Mouse (Mus musculus) MEL (cell line): ENCODE measurements around the gene Ep400.

Experiments used
- CHD2 ChIP-seq: IDR thresholded peaks from 2 replicates; pipeline ENCODE4 v1.6.1; 2011; ENCODE audit warnings: low read length, improper control_type of control experiment
- CTCF ChIP-seq, 3 experiments: IDR thresholded peaks in 2 of 3; conservative IDR thresholded peaks in 1 of 3; 2 replicates each; pipeline ENCODE4 v1.5.1; 2011 to 2012; ENCODE audit warnings: low read length in 3 of 3, low read depth in 2 of 3, mild to moderate bottlenecking in 2 of 3, improper control_type of control experiment in 1 of 3, inconsistent platforms in 1 of 3, mixed read lengths in 1 of 3, moderate library complexity in 1 of 3; ENCODE audit not compliant: control insufficient read depth in 1 of 3, insufficient read depth in 1 of 3, poor library complexity in 1 of 3, severe bottlenecking in 1 of 3
- POLR2AphosphoS2 ChIP-seq: IDR thresholded peaks from 2 replicates; pipeline ENCODE4 v1.6.1; 2011; ENCODE audit warnings: low read length, improper control_type of control experiment

GRCm38 (mm10) chr5:110779998-110780760 lies 9.7 kb upstream of the Ep400 start, which contains the start of gene Pus1:
- TF ChIP-seq CTCF (IDR thresholded peaks at IDR 0.05 in 2 of 3, conservative IDR thresholded peaks at IDR 0.05 in 1 of 3; ENCODE audit: control insufficient read depth in 1 of 3, insufficient read depth in 1 of 3, low read depth in 2 of 3, low read length in 3 of 3, poor library complexity in 1 of 3, severe bottlenecking in 1 of 3) (no peak), CHD2 (no peak), POLR2AphosphoS2 (peak; percentile 64; the same call in 1 of the 2 replicates)
